Mouse (Mus musculus): ENCODE measurements around the gene Cysltr2.

- TF ChIP-seq CTCF (IDR thresholded peaks at IDR 0.05; ENCODE audit: low read depth): no peak
- no peak for TF ChIP-seq EP300 (IDR thresholded peaks at IDR 0.05; ENCODE audit: low read depth)
These were observed 9.8 kb upstream of the Cysltr2 start for GRCm38 (mm10) chr14:73058755-73059154.
